Mouse (Mus musculus): Measurements from ENCODE around the gene Otop3.

DNA sequence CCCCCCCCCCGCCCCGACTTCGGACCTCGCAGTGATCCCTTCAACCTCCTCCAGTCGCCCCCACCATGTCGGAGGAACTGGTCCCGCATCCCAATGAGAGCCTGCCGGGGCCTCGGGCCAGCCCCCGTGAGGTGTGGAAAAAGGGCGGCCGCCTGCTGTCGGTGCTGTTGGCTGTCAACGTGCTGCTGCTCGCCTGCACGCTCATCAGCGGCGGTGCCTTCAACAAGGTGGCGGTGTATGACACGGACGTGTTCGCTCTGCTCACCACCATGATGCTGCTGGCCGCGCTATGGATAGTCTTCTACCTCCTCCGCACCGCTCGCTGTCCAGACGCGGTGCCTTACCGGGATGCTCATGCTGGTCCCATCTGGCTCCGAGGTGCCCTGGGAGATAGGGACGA, 11.2 kb upstream of the Otop3 start:
- TF ChIP-seq GATA1 (IDR thresholded peaks at IDR 0.05; ENCODE audit: low read length): no peak
- TF ChIP-seq TAL1 (IDR thresholded peaks at IDR 0.05; ENCODE audit: low read length): no peak
